Mouse (Mus musculus) kidney, postnatal 4 days (tissue): ENCODE measurements at regions not wholly inside any gene's neighbourhood (a gene's known extent, or its start where the extent isn't known, plus 50 kb on each side); places are given as distances from the start of the nearest gene placed in this dataset.

Experiments used
- DNase-seq, 2 experiments: peaks; one replicate each; pipeline ENCODE4 v3.0.0; 2021; ENCODE audit warnings: mixed read lengths in 2 of 2

GRCm38 (mm10) chr10:29595455-29595854 is 59.8 kb upstream of the Rspo3 start:
- no peak for DNase-seq

GRCm38 (mm10) chr10:29594969-29595368 is 59.3 kb upstream of the Rspo3 start:
- DNase-seq = no peak

- DNase-seq = no peak
Measured at GRCm38 (mm10) chr10:29592906-29593305, 57.2 kb upstream of the Rspo3 start.

GRCm38 (mm10) chr10:29590187-29590586 is 54.5 kb upstream of the Rspo3 start:
- no peak for DNase-seq

GRCm38 (mm10) chr10:29589739-29590138 is 54.1 kb upstream of the Rspo3 start:
- DNase-seq = no peak
